Mouse (Mus musculus) intestine, postnatal 0 days (tissue): ENCODE data around the gene Hist1h2be. TPM values are rescaled to one million over a fixed set of nuclear protein-coding genes. Genes with fewer than 3 reads are reported as not detected.
A peak's percentile ranks its signal among the peaks of the same experiment; 100 is the strongest.

Experiments used
- ATAC-seq: fragments of 200-750 bp; cut with Nextera tagmentation; 2 replicates; pipeline ENCODE4 v1.8.0; 2017; ENCODE audit warnings: mild to moderate bottlenecking, moderate TSS enrichment, moderate library complexity
- H3K27ac ChIP-seq: fragments of 300-500 bp; sonication (generic); 2 replicates; pipeline ENCODE4 v1.5.1; 2014; ENCODE audit warnings: mild to moderate bottlenecking, low read depth, low read length, moderate library complexity
- H3K27me3 ChIP-seq: fragments of 300-500 bp; sonication (generic); replicated peaks from 2 replicates; pipeline ENCODE4 v1.6.1; 2014; ENCODE audit warnings: low read length, mixed read lengths; ENCODE audit not compliant: control insufficient read depth, insufficient read depth
- H3K36me3 ChIP-seq: fragments of 300-500 bp; sonication (generic); 2 replicates; pipeline ENCODE4 v1.6.1; 2014; ENCODE audit warnings: mild to moderate bottlenecking, moderate library complexity; ENCODE audit not compliant: control insufficient read depth, insufficient read depth
- H3K4me1 ChIP-seq: fragments of 300-500 bp; sonication (generic); replicated peaks from 2 replicates; pipeline ENCODE4 v1.6.1; 2014; ENCODE audit warnings: antibody characterized with exemption, low read length, mixed read lengths; ENCODE audit not compliant: control insufficient read depth, insufficient read depth
- H3K4me2 ChIP-seq: fragments of 300-500 bp; sonication (generic); replicated peaks from 2 replicates; pipeline ENCODE4 v1.6.1; 2014; ENCODE audit warnings: low read depth, mild to moderate bottlenecking, moderate library complexity
- H3K4me3 ChIP-seq: fragments of 300-500 bp; sonication (generic); 2 replicates; pipeline ENCODE4 v1.5.1; 2014; ENCODE audit warnings: low read depth, low read length
- H3K9ac ChIP-seq: fragments of 300-500 bp; sonication (generic); 2 replicates; pipeline ENCODE4 v1.6.1; 2014; ENCODE audit warnings: mild to moderate bottlenecking, low read depth, low read length
- H3K9me3 ChIP-seq: fragments of 300-500 bp; sonication (generic); 2 replicates; pipeline ENCODE4 v1.6.1; 2016; ENCODE audit warnings: mixed run types; ENCODE audit not compliant: control insufficient read depth
- CTCF ChIP-seq: sonication (generic); IDR thresholded peaks from 2 replicates; pipeline ENCODE4 v1.5.1; 2016; ENCODE audit warnings: low read depth, mild to moderate bottlenecking, control low read depth, antibody characterized with exemption, moderate library complexity
- WGBS: fragments of 180-500 bp; shearing (Covaris S2); extraction: QIAGEN DNeasy Blood & Tissue Kit; methylation state at CpG from one replicate; pipeline ENCODE4 v1.1.7; 2014; 5-methylcytosine and 5-hydroxymethylcytosine counted together
- polyA plus RNA-seq: library from polyadenylated mRNA; unstranded; fragments of >200 nt; fragmentation: Nextera tagmentation; extraction: Ambion mirVana; gene quantifications from 2 replicates; pipeline ENCODE4 v1.2.1, GENCODE M21; 2015

The Hist1h2be gene
- polyA plus RNA-seq, 1 experiment from 2014 or later: 0.46 TPM

DNA sequence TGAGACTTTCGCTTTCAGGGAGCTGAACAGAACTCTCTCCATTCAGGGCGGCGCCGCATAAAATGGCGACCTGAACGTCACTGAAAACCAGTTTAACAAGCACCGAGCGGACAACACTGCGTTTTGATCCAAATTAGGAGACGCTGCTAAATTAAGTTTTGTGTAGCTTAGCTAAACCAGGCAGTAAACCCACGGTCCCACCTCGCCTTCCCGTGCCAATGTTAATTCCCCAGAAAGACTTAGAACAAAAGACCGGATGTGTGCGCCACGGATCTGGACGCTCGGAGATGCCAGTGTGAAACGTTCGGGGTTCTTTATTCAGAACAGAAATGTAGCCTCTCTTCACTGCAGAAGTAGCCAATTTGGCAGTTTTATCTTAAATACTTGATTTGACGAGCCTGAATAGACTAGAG is 35.9 kb downstream of the Hist1h2be start:
- peak overlapping the region; percentile 61 for H3K9ac ChIP-seq
- H3K4me1 ChIP-seq: no peaks in the 10 kb centered on the region
- H3K9me3 ChIP-seq: no peaks in the 10 kb centered on the region
- H3K4me3 ChIP-seq: peak overlapping the region; percentile 54
- peak; percentile 14; the same call in 1 of the 2 replicates for ATAC-seq
- H3K27ac ChIP-seq: peak overlapping the region; percentile 95
- WGBS: under 1% methylated on average over 21 of the region's 21 CpGs
- no peaks in the 10 kb centered on the region for H3K36me3 ChIP-seq
- H3K27me3 ChIP-seq: no peaks in the 10 kb centered on the region
- TF ChIP-seq CTCF: no peak
- peak overlapping the region; percentile 85 for H3K4me2 ChIP-seq

DNA sequence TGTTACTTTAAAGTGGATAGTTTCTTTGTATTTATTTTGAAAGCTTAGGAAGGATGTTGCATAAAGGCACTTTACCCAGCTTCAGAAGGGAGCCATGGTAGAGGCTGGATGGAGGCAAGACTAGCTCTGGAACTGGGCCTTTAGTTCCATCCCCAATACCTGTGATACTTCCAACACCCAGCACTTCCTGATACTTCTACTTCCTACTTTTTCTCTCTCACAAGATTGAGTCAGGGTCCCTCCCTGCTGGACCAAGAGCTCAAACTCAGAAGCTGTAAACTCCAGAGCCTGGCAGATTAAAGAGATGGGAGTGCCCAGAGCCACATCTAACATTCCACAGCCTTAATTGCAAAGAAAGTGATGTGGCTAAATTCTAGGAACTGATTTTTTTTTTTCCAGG is 36.6 kb downstream of the Hist1h2be start:
- peak overlapping the region; percentile 95; the same call in 1 of the 2 replicates for H3K27ac ChIP-seq
- H3K4me1 ChIP-seq: no peaks in the 10 kb centered on the region
- no peaks in the 10 kb centered on the region for H3K27me3 ChIP-seq
- TF ChIP-seq CTCF: no peak
- H3K9ac ChIP-seq: peak overlapping the region; percentile 61
- no peak for ATAC-seq
- H3K9me3 ChIP-seq: no peaks in the 10 kb centered on the region
- H3K36me3 ChIP-seq: no peaks in the 10 kb centered on the region
- peak overlapping the region; percentile 54; the same call in 1 of the 2 replicates for H3K4me3 ChIP-seq
- peak overlapping the region; percentile 85 for H3K4me2 ChIP-seq

DNA sequence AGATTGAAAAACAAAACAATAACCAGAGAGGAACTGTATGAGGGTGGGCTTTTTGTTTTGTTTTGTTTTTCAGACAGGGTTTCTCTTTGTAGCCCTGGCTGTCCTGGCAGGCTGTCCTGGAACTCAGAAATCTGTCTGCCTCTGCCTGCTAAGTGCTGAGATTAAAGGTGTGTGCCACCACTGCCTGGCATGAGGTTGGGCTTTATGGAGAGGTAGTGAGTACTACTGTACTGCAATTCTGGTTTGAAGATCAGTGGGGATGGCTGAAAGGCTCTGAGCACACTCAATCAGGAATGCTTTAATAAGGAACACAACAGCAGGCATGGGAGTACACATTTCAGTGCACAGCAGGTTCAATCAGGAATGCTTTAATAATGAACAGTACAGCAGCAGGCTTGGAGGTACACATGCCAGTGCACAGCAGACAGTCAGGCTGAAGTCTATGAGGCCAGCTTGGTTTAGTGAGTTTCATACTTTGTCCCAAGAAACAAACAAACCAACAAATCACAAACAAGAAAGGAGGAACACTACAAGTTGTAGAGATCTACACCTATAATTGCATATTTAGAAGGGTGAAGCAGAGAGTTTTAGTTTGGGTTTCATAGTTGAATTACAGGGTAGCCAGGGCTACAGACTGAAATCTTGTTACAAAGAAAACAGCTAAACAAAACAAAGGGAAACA is 37.4 kb downstream of the Hist1h2be start:
- Histone ChIP-seq H3K4me3 (no peak overlapping the region), H3K4me2 (peak overlapping the region; percentile 85; the same call in 1 of the 2 replicates), H3K9me3 (no peaks in the 10 kb centered on the region), H3K4me1 (no peaks in the 10 kb centered on the region), H3K27ac (no peak overlapping the region), H3K36me3 (no peaks in the 10 kb centered on the region), H3K9ac (no peak overlapping the region), H3K27me3 (no peaks in the 10 kb centered on the region)
- no peak for ATAC-seq
- no peak for TF ChIP-seq CTCF

DNA sequence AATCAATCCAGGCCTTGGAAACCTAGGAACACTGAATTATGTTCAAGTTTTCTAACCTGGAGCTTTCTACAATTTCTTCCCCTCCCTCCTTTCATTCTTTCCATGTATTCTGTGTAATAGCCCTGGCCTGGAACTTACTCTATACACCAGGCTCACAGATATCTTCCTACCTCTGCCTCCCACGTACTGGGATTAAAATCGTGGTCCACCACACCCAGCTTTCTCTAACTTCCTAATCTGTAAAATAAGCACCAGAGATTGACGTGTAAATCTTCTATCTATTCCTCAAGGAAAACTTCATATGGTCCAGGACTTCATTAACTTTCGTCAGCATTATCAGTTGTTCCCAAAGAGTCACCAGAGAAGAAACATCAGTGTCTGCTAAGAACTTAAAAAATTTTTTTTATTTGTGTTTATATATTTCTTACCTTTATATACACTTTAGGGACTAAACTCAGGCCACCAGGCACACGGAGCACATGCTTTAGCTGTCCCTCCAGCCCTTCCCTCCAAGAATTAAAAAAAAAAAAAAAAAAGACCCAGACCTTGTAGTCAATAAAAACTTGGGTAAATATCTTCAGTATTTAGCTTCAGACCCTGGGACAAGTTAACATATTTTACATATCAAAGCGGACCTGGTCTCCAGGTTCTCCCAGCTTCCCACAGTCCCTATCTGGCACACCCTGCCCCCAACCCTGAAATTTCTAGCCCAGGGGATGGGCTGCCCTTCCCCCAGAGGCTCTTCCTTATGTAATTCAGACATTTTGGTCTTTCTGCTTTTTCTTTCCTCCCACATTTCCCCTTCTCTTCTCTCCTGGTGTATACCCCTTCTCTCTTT is 38.5 kb downstream of the Hist1h2be start:
- Histone ChIP-seq H3K36me3 (no peaks in the 10 kb centered on the region), H3K9me3 (no peaks in the 10 kb centered on the region), H3K27me3 (no peaks in the 10 kb centered on the region), H3K27ac (no peak overlapping the region), H3K4me3 (peak overlapping the region; percentile 47), H3K4me2 (peak overlapping the region; percentile 73), H3K9ac (peak overlapping the region; percentile 65), H3K4me1 (no peaks in the 10 kb centered on the region; the same call in 1 of the 2 replicates)
- 15% methylated on average over 6 of the region's 6 CpGs for WGBS
- ATAC-seq: no peak
- TF ChIP-seq CTCF: no peak

DNA sequence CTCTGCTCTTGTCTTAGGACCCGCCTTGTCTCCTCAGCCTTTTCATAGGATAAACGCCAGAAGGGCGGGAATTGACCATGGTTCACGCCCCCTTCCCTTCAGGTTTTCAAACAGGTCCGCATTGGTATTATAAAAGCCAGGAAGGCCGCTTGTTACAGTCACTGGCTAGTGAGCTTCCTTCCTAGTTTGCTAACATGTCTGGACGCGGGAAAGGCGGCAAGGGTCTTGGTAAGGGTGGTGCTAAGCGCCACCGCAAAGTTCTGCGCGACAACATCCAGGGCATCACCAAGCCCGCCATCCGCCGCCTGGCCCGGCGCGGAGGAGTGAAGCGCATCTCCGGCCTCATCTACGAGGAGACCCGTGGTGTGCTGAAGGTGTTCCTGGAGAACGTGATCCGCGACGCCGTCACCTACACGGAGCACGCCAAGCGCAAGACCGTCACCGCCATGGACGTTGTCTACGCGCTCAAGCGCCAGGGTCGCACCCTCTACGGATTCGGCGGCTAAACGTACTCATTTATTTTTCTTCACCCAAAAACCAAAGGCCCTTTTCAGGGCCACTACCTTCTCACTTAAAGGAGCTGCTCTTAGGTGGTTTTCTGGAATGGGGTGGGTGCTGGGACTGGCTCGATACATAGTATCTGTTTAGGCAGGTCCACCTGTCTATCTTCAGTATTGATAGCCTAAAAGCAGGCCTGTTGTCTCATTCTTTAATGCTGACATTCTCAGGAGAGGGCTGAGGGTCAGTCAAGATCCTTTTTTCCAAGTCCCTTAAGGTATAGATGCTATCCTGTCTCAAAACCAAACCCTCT is 39.3 kb downstream of the Hist1h2be start, which contains the start of gene Hist1h4d:
Hist1h4d (plus strand) TSS at position 191 of the 811 bp plus-strand sequence.
- Histone ChIP-seq H3K4me3 (peak within 1 kb of the TSS; percentile 47), H3K4me2 (peak within 1 kb of the TSS; percentile 73), H3K36me3 (no peaks in the 10 kb centered on the region), H3K9ac (peak within 1 kb of the TSS; percentile 65), H3K27ac (peak within 1 kb of the TSS; percentile 68), H3K27me3 (no peaks in the 10 kb centered on the region), H3K9me3 (no peaks in the 10 kb centered on the region), H3K4me1 (no peaks in the 10 kb centered on the region; the same call in 1 of the 2 replicates)
- no peak for TF ChIP-seq CTCF
- peak; percentile 84 for ATAC-seq
- under 1% methylated on average over 43 of the region's 43 CpGs for WGBS

DNA sequence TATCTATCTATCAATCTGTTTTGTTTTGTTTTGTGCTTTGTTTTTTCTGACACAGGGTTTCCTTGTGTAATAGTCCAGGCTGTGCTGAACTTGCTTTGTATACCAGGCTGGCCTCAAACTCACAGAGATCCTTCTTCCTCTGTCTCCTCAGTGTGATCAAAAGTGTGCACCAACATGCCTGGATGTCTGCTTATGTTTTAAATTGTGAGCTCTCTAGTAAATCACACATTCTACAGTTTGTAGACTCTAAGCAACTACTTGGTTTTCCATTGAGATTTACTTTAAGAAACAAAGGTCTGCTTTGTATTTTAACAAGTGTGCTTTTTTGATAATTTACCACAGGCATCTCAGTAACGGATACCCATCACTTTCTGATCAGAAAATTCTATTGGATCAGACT is 43.1 kb downstream of the Hist1h2be start:
- H3K4me1 ChIP-seq: peaks cover 3% of the 10 kb centered on the region; the same call in 1 of the 2 replicates
- H3K27ac ChIP-seq: no peak overlapping the region
- no peak overlapping the region for H3K9ac ChIP-seq
- 95% methylated on average over 1 of the region's 1 CpGs for WGBS
- no peak for ATAC-seq
- no peaks in the 10 kb centered on the region for H3K27me3 ChIP-seq
- H3K36me3 ChIP-seq: no peaks in the 10 kb centered on the region
- no peak overlapping the region for H3K4me3 ChIP-seq
- no peak for TF ChIP-seq CTCF
- H3K4me2 ChIP-seq: no peak overlapping the region
- no peaks in the 10 kb centered on the region for H3K9me3 ChIP-seq
